Mouse (Mus musculus): ENCODE results near the gene Pfkfb1. TPM values are rescaled to one million over a fixed set of nuclear protein-coding genes. Genes with fewer than 3 reads are reported as not detected.
A peak's percentile ranks its signal among the peaks of the same experiment; 100 is the strongest.

The Pfkfb1 gene
- polyA plus RNA-seq, 1 experiment from 2014 or later = 4.5 TPM

- H3K27ac ChIP-seq (replicated peaks) = no peak overlapping the region
- no peak overlapping the region for H3K4me2 ChIP-seq (replicated peaks)
- 79% methylated on average over 12 of the region's 12 CpGs for WGBS
- no peaks in the 10 kb centered on the region for H3K4me1 ChIP-seq
- ATAC-seq (ENCODE audit: insufficient number of reproducible peaks, low FRiP score, low TSS enrichment, low read depth) = no peak
- no peaks in the 10 kb centered on the region for H3K9me3 ChIP-seq (replicated peaks)
- no peaks in the 10 kb centered on the region; the same call in none of the 2 replicates for H3K27me3 ChIP-seq
- H3K36me3 ChIP-seq = no peaks in the 10 kb centered on the region
- no peak overlapping the region for H3K9ac ChIP-seq
- H3K4me3 ChIP-seq (replicated peaks) = no peak overlapping the region
Measured at GRCm38 (mm10) chrX:150593266-150594035, 5.4 kb downstream of the Pfkfb1 start.

- 88% methylated on average over 3 of the region's 3 CpGs for whole genome bisulfite sequencing
- H3K4me2 ChIP-seq (replicated peaks) = no peak overlapping the region
- H3K36me3 ChIP-seq = no peaks in the 10 kb centered on the region
- no peaks in the 10 kb centered on the region for H3K4me1 ChIP-seq
- ATAC-seq (ENCODE audit: insufficient number of reproducible peaks, low FRiP score, low TSS enrichment, low read depth) = no peak
- no peak overlapping the region for H3K9ac ChIP-seq
- H3K27me3 ChIP-seq = no peaks in the 10 kb centered on the region; the same call in none of the 2 replicates
- H3K4me3 ChIP-seq (replicated peaks) = no peak overlapping the region
- H3K27ac ChIP-seq (replicated peaks) = no peak overlapping the region
- no peaks in the 10 kb centered on the region for H3K9me3 ChIP-seq (replicated peaks)
Measured at GRCm38 (mm10) chrX:150594176-150594575, 6.1 kb downstream of the Pfkfb1 start.

GRCm38 (mm10) chrX:150595016-150595760, 7.2 kb downstream of the Pfkfb1 start:
- no peak for ATAC-seq (ENCODE audit: insufficient number of reproducible peaks, low FRiP score, low TSS enrichment, low read depth)
- Histone ChIP-seq H3K27me3 (no peaks in the 10 kb centered on the region; the same call in none of the 2 replicates), H3K36me3 (no peaks in the 10 kb centered on the region), H3K27ac (replicated peaks) (no peak overlapping the region), H3K9ac (no peak overlapping the region), H3K4me2 (replicated peaks) (no peak overlapping the region), H3K4me1 (no peaks in the 10 kb centered on the region), H3K4me3 (replicated peaks) (no peak overlapping the region), H3K9me3 (replicated peaks) (no peaks in the 10 kb centered on the region)
- 72% methylated on average over 9 of the region's 9 CpGs for WGBS

- H3K4me2 ChIP-seq (replicated peaks) = no peak overlapping the region
- H3K27me3 ChIP-seq = no peaks in the 10 kb centered on the region; the same call in none of the 2 replicates
- no peak overlapping the region for H3K27ac ChIP-seq (replicated peaks)
- WGBS = 89% methylated on average over 2 of the region's 2 CpGs
- ATAC-seq (ENCODE audit: insufficient number of reproducible peaks, low FRiP score, low TSS enrichment, low read depth) = no peak
- H3K36me3 ChIP-seq = no peaks in the 10 kb centered on the region
- no peak overlapping the region for H3K4me3 ChIP-seq (replicated peaks)
- H3K9me3 ChIP-seq (replicated peaks) = no peaks in the 10 kb centered on the region
- H3K4me1 ChIP-seq = no peaks in the 10 kb centered on the region
- H3K9ac ChIP-seq = no peak overlapping the region
Measured at GRCm38 (mm10) chrX:150598882-150599281, 10.9 kb downstream of the Pfkfb1 start.

GRCm38 (mm10) chrX:150636421-150636820, 48.4 kb downstream of the Pfkfb1 start:
- Histone ChIP-seq H3K27ac (replicated peaks) (no peak overlapping the region), H3K4me1 (no peaks in the 10 kb centered on the region), H3K36me3 (no peaks in the 10 kb centered on the region), H3K9me3 (replicated peaks) (no peaks in the 10 kb centered on the region), H3K4me2 (replicated peaks) (no peak overlapping the region), H3K4me3 (replicated peaks) (no peak overlapping the region), H3K27me3 (no peaks in the 10 kb centered on the region), H3K9ac (no peak overlapping the region)
- no peak for ATAC-seq (ENCODE audit: insufficient number of reproducible peaks, low FRiP score, low TSS enrichment, low read depth)
- 75% methylated on average over 1 of the region's 1 CpGs for WGBS

GRCm38 (mm10) chrX:150656122-150656907, 68.3 kb downstream of the Pfkfb1 start:
- H3K4me2 ChIP-seq (replicated peaks) = peak overlapping the region; percentile 47
- peak overlapping the region; percentile 39; the same call in 1 of the 2 replicates for H3K27ac ChIP-seq (replicated peaks)
- 32% methylated on average over 30 of the region's 44 CpGs for WGBS
- H3K9me3 ChIP-seq (replicated peaks) = no peaks in the 10 kb centered on the region
- no peaks in the 10 kb centered on the region for H3K4me1 ChIP-seq
- H3K9ac ChIP-seq = peak overlapping the region; percentile 33; the same call in 1 of the 2 replicates
- 0 out of 2 replicates have a peak, but pooled peaks cover 9% of the 10 kb centered on the region for H3K27me3 ChIP-seq
- ATAC-seq (ENCODE audit: insufficient number of reproducible peaks, low FRiP score, low TSS enrichment, low read depth) = 0 out of 2 replicates have a peak, but pooled peaks have one; percentile 47
- 0 out of 2 replicates have a peak, but pooled peaks cover 4% of the 10 kb centered on the region for H3K36me3 ChIP-seq
- peak overlapping the region; percentile 53 for H3K4me3 ChIP-seq (replicated peaks)

GRCm38 (mm10) chrX:150656908-150657796, 69.1 kb downstream of the Pfkfb1 start, which contains the start of gene Tro:
Gene Tro (minus strand): TSS chrX:150657583.
- peak; percentile 86 for ATAC-seq (ENCODE audit: insufficient number of reproducible peaks, low FRiP score, low TSS enrichment, low read depth)
- Histone ChIP-seq H3K27me3 (0 out of 2 replicates have a peak, but pooled peaks cover 9% of the 10 kb centered on the region), H3K4me2 (replicated peaks) (peak within 1 kb of the TSS; percentile 47), H3K9ac (peak within 1 kb of the TSS; percentile 33; the same call in 1 of the 2 replicates), H3K36me3 (0 out of 2 replicates have a peak, but pooled peaks cover 4% of the 10 kb centered on the region), H3K27ac (replicated peaks) (peak within 1 kb of the TSS; percentile 39; the same call in 1 of the 2 replicates), H3K9me3 (replicated peaks) (no peaks in the 10 kb centered on the region), H3K4me3 (replicated peaks) (peak within 1 kb of the TSS; percentile 53), H3K4me1 (no peaks in the 10 kb centered on the region)
- WGBS = 26% methylated on average over 37 of the region's 37 CpGs

GRCm38 (mm10) chrX:150657797-150658118, 69.7 kb downstream of the Pfkfb1 start:
- no peak for ATAC-seq (ENCODE audit: insufficient number of reproducible peaks, low FRiP score, low TSS enrichment, low read depth)
- Histone ChIP-seq H3K9ac (no peak overlapping the region), H3K27ac (replicated peaks) (no peak overlapping the region), H3K27me3 (0 out of 2 replicates have a peak, but pooled peaks cover 9% of the 10 kb centered on the region), H3K9me3 (replicated peaks) (no peaks in the 10 kb centered on the region), H3K4me1 (no peaks in the 10 kb centered on the region), H3K4me2 (replicated peaks) (peak overlapping the region; percentile 47), H3K36me3 (0 out of 2 replicates have a peak, but pooled peaks cover 4% of the 10 kb centered on the region), H3K4me3 (replicated peaks) (peak overlapping the region; percentile 53; the same call in 1 of the 2 replicates)
- 20% methylated on average over 3 of the region's 3 CpGs for WGBS

- no peak overlapping the region for H3K27ac ChIP-seq (replicated peaks)
- ATAC-seq (ENCODE audit: insufficient number of reproducible peaks, low FRiP score, low TSS enrichment, low read depth) = no peak
- 0 out of 2 replicates have a peak, but pooled peaks cover 9% of the 10 kb centered on the region for H3K27me3 ChIP-seq
- H3K9me3 ChIP-seq (replicated peaks) = no peaks in the 10 kb centered on the region
- H3K9ac ChIP-seq = no peak overlapping the region
- no peaks in the 10 kb centered on the region for H3K36me3 ChIP-seq
- no peak overlapping the region for H3K4me2 ChIP-seq (replicated peaks)
- H3K4me1 ChIP-seq = no peaks in the 10 kb centered on the region
- WGBS = 31% methylated on average over 4 of the region's 4 CpGs
- H3K4me3 ChIP-seq (replicated peaks) = no peak overlapping the region
Measured at GRCm38 (mm10) chrX:150662809-150663208, 74.8 kb downstream of the Pfkfb1 start.

- no peak for ATAC-seq (ENCODE audit: insufficient number of reproducible peaks, low FRiP score, low TSS enrichment, low read depth)
- Histone ChIP-seq H3K4me1 (no peaks in the 10 kb centered on the region), H3K27me3 (no peaks in the 10 kb centered on the region), H3K9me3 (replicated peaks) (no peaks in the 10 kb centered on the region), H3K4me3 (replicated peaks) (no peak overlapping the region), H3K36me3 (no peaks in the 10 kb centered on the region), H3K4me2 (replicated peaks) (no peak overlapping the region), H3K27ac (replicated peaks) (no peak overlapping the region), H3K9ac (no peak overlapping the region)
- 48% methylated on average over 1 of the region's 1 CpGs for WGBS
Measured at GRCm38 (mm10) chrX:150677505-150677904, 89.5 kb downstream of the Pfkfb1 start.
